Mouse (Mus musculus) stomach, postnatal 0 days (tissue): ENCODE data around the gene Paqr7.

Experiments used
- CTCF ChIP-seq: IDR thresholded peaks from 2 replicates; pipeline ENCODE4 v1.5.1; 2016; ENCODE audit warnings: antibody characterized with exemption, low read depth, mild to moderate bottlenecking, moderate library complexity
- EP300 ChIP-seq: optimal IDR thresholded peaks from 2 replicates; pipeline ENCODE3; 2016; ENCODE audit warnings: antibody characterized with exemption

GRCm38 (mm10) chr4:134534932-134535786, 38.7 kb downstream of the Paqr7 start, which contains the start of gene Mtfr1l:
- TF ChIP-seq CTCF (no peak; the same call in 1 of the 2 replicates), EP300 (no peak)
